Mouse (Mus musculus) CH12.LX (cell line): ENCODE measurements around the gene Tpd52l1. TPM values are rescaled to one million over a fixed set of nuclear protein-coding genes. Genes with fewer than 3 reads are reported as not detected.

Experiments
- DNase-seq: peaks from one replicate; pipeline ENCODE4 v3.0.0-alpha.2; 2013; ENCODE audit errors: extremely low read depth
- H3K27ac ChIP-seq: 2 replicates; pipeline ENCODE4 v1.5.1; 2012; ENCODE audit warnings: low read depth, mild to moderate bottlenecking, control low read depth, moderate library complexity; ENCODE audit not compliant: insufficient read depth
- H3K27me3 ChIP-seq: replicated peaks from 2 replicates; pipeline ENCODE3; 2012; ENCODE audit warnings: inconsistent platforms
- H3K36me3 ChIP-seq, 2 experiments: replicated peaks in 1 of 2; 2 replicates each; pipeline versions ENCODE3 to v1.6.1; 2012; ENCODE audit warnings: inconsistent platforms in 1 of 2, low read length in 1 of 2, mild to moderate bottlenecking in 1 of 2, mixed read lengths in 1 of 2, moderate library complexity in 1 of 2; ENCODE audit not compliant: control insufficient read depth in 1 of 2, insufficient read depth in 1 of 2
- H3K4me1 ChIP-seq, 2 experiments: 2 replicates each; pipeline ENCODE4 v1.6.1; 2012; ENCODE audit warnings: inconsistent platforms in 1 of 2, moderate library complexity in 1 of 2; ENCODE audit not compliant: insufficient read depth in 2 of 2, control insufficient read depth in 1 of 2
- H3K4me2 ChIP-seq: 2 replicates; pipeline ENCODE4 v1.6.1; 2012; ENCODE audit warnings: low read depth, mild to moderate bottlenecking, control low read depth; ENCODE audit not compliant: poor library complexity, insufficient read depth, severe bottlenecking
- H3K4me3 ChIP-seq, 3 experiments: fragments of 150-350 bp in 1 of 3; sonication (generic) in 1 of 3; replicated peaks in 1 of 3; 2 replicates each; pipeline versions ENCODE3 to v1.5.1; 2011 to 2012; ENCODE audit warnings: low read depth in 2 of 3, low read length in 2 of 3, mild to moderate bottlenecking in 2 of 3, moderate library complexity in 2 of 3, control low read depth in 1 of 3, improper control_type of control experiment in 1 of 3, inconsistent platforms in 1 of 3, mixed read lengths in 1 of 3; ENCODE audit not compliant: poor library complexity in 1 of 3
- H3K79me2 ChIP-seq: replicated peaks from 2 replicates; pipeline ENCODE4 v1.6.1; 2012; ENCODE audit warnings: mild to moderate bottlenecking, moderate library complexity; ENCODE audit not compliant: control insufficient read depth, poor library complexity, insufficient read depth, severe bottlenecking; ENCODE audit errors: extremely low read depth
- H3K9ac ChIP-seq: 2 replicates; pipeline ENCODE4 v1.6.1; 2012; ENCODE audit warnings: low read depth, mild to moderate bottlenecking, control low read depth, moderate library complexity; ENCODE audit not compliant: insufficient read depth
- H3K9me3 ChIP-seq: replicated peaks from 2 replicates; pipeline ENCODE3; 2012; ENCODE audit warnings: low read length, inconsistent platforms, mixed read lengths
- BHLHE40 ChIP-seq: IDR thresholded peaks from 2 replicates; pipeline ENCODE4 v1.6.1; 2011; ENCODE audit warnings: mild to moderate bottlenecking, low read depth, low read length, improper control_type of control experiment
- CTCF ChIP-seq, 2 experiments: IDR thresholded peaks in 1 of 2; conservative IDR thresholded peaks in 1 of 2; 2 replicates each; pipeline ENCODE4 v1.5.1; 2011 to 2012; ENCODE audit warnings: low read depth in 2 of 2, low read length in 2 of 2, improper control_type of control experiment in 1 of 2, inconsistent platforms in 1 of 2, mild to moderate bottlenecking in 1 of 2, moderate library complexity in 1 of 2
- EP300 ChIP-seq: IDR thresholded peaks from 2 replicates; pipeline ENCODE4 v1.6.1; 2011; ENCODE audit warnings: low read length, improper control_type of control experiment
- ETS1 ChIP-seq: conservative IDR thresholded peaks from 2 replicates; pipeline ENCODE4 v1.6.1; 2012; ENCODE audit warnings: low read depth, mild to moderate bottlenecking, inconsistent platforms, low read length, improper control_type of control experiment, moderate library complexity
- GABPA ChIP-seq: IDR thresholded peaks from 2 replicates; pipeline ENCODE4 v1.6.1; 2012; ENCODE audit warnings: low read depth, low read length, improper control_type of control experiment, inconsistent platforms; ENCODE audit not compliant: insufficient replicate concordance
- IRF4 ChIP-seq: IDR thresholded peaks from 2 replicates; pipeline ENCODE4 v1.6.1; 2014; ENCODE audit warnings: low read depth, mild to moderate bottlenecking, inconsistent platforms, low read length, improper control_type of control experiment
- JUN ChIP-seq: IDR thresholded peaks from 2 replicates; pipeline ENCODE4 v1.6.1; 2011; ENCODE audit warnings: low read depth, mild to moderate bottlenecking, low read length, improper control_type of control experiment, moderate library complexity; ENCODE audit not compliant: insufficient read depth
- JUND ChIP-seq: conservative IDR thresholded peaks from 2 replicates; pipeline ENCODE4 v1.6.1; 2011; ENCODE audit warnings: low read depth, low read length, improper control_type of control experiment
- KAT2A ChIP-seq: IDR thresholded peaks from 2 replicates; pipeline ENCODE4 v1.6.1; 2012; ENCODE audit warnings: low read length, improper control_type of control experiment, inconsistent platforms; ENCODE audit not compliant: insufficient replicate concordance
- MAFK ChIP-seq: IDR thresholded peaks from 2 replicates; pipeline ENCODE4 v1.6.1; 2011; ENCODE audit warnings: low read length, improper control_type of control experiment; ENCODE audit not compliant: insufficient replicate concordance
- MAX ChIP-seq: IDR thresholded peaks from 2 replicates; pipeline ENCODE4 v1.6.1; 2011; ENCODE audit warnings: low read length, improper control_type of control experiment
- MAZ ChIP-seq: IDR thresholded peaks from 2 replicates; pipeline ENCODE4 v1.6.1; 2012; ENCODE audit warnings: low read depth, mild to moderate bottlenecking, inconsistent platforms, low read length, improper control_type of control experiment, moderate library complexity
- MEF2A ChIP-seq: IDR thresholded peaks from 2 replicates; pipeline ENCODE4 v1.6.1; 2014; ENCODE audit warnings: low read depth, mild to moderate bottlenecking, inconsistent platforms, low read length, improper control_type of control experiment, borderline replicate concordance
- MXI1 ChIP-seq: IDR thresholded peaks from 2 replicates; pipeline ENCODE4 v1.6.1; 2011; ENCODE audit warnings: mild to moderate bottlenecking, low read depth, low read length, improper control_type of control experiment
- NELFE ChIP-seq: IDR thresholded peaks from 2 replicates; pipeline ENCODE4 v1.6.1; 2011; ENCODE audit warnings: low read depth, low read length, improper control_type of control experiment
- PAX5 ChIP-seq: IDR thresholded peaks from 2 replicates; pipeline ENCODE4 v1.6.1; 2012; ENCODE audit warnings: low read length, inconsistent platforms, mixed read lengths
- RAD21 ChIP-seq: IDR thresholded peaks from 2 replicates; pipeline ENCODE4 v1.6.1; 2011; ENCODE audit warnings: low read depth, mild to moderate bottlenecking, low read length, improper control_type of control experiment, moderate library complexity
- RCOR1 ChIP-seq: conservative IDR thresholded peaks from 2 replicates; pipeline ENCODE4 v1.6.1; 2012; ENCODE audit warnings: low read depth, mild to moderate bottlenecking, inconsistent platforms, low read length, improper control_type of control experiment
- TBP ChIP-seq: conservative IDR thresholded peaks from 2 replicates; pipeline ENCODE4 v1.6.1; 2011; ENCODE audit warnings: low read depth, low read length, improper control_type of control experiment
- TCF12 ChIP-seq: IDR thresholded peaks from 2 replicates; pipeline ENCODE4 v1.6.1; 2014; ENCODE audit warnings: low read depth, mild to moderate bottlenecking, inconsistent platforms, low read length, improper control_type of control experiment
- UBTF ChIP-seq: IDR thresholded peaks from 2 replicates; pipeline ENCODE4 v1.6.1; 2012; ENCODE audit warnings: low read depth, mild to moderate bottlenecking, inconsistent platforms, low read length, improper control_type of control experiment, moderate library complexity
- USF1 ChIP-seq: IDR thresholded peaks from 2 replicates; pipeline ENCODE4 v1.6.1; 2014; ENCODE audit warnings: low read depth, mild to moderate bottlenecking, inconsistent platforms, low read length, improper control_type of control experiment
- USF2 ChIP-seq: conservative IDR thresholded peaks from 2 replicates; pipeline ENCODE4 v1.6.1; 2011; ENCODE audit warnings: low read depth, low read length, improper control_type of control experiment
- ZC3H11A ChIP-seq: IDR thresholded peaks from 2 replicates; pipeline ENCODE4 v1.6.1; 2012; ENCODE audit warnings: low read depth, mild to moderate bottlenecking, inconsistent platforms, low read length, improper control_type of control experiment
- ZKSCAN1 ChIP-seq: IDR thresholded peaks from 2 replicates; pipeline ENCODE4 v1.6.1; 2012; ENCODE audit warnings: low read depth, inconsistent platforms, low read length, improper control_type of control experiment, borderline replicate concordance
- ZNF384 ChIP-seq: IDR thresholded peaks from 2 replicates; pipeline ENCODE4 v1.6.1; 2012; ENCODE audit warnings: low read depth, low read length, improper control_type of control experiment, inconsistent platforms
- dilution Hi-C: fragments of 300-500 bp; cut with MboI; formaldehyde crosslinking; loops from 2 replicates; pipeline ENCODE4 v1.14.3; 2020; ENCODE audit warnings: low sequenced_read_pairs; ENCODE audit not compliant: extremely low pct_unique_long_range_greater_than_20kb, extremely low pct_ligation_motif_present
- in situ Hi-C: fragments of 300-500 bp; cut with MboI; formaldehyde crosslinking; loops from 3 replicates; pipeline ENCODE4 v1.14.3; 2019; ENCODE audit warnings: low sequenced_read_pairs, low pct_ligation_motif_present, low pct_unique_long_range_greater_than_20kb, mixed read lengths
- polyA plus RNA-seq: library from polyadenylated mRNA; unstranded; fragments of >175 nt; gene quantifications from 2 replicates; pipeline ENCODE4 v1.2.1, GENCODE M21; 2012; ENCODE audit warnings: low read depth; ENCODE audit not compliant: insufficient read length
- total RNA-seq, 2 experiments: library from RNA; depleted of rRNA; stranded (reverse); fragments of 300-350 nt in 1 of 2; fragments of >200 nt in 1 of 2; gene quantifications; 2 replicates each; pipeline ENCODE4 v1.2.3; 2012 to 2014

The Tpd52l1 gene
- total and polyA plus RNA-seq, 3 experiments: not detected

- Histone ChIP-seq H3K9ac (no peak overlapping the region), H3K79me2 (no peaks in the 10 kb centered on the region), H3K27me3 (no peaks in the 10 kb centered on the region), H3K4me2 (no peak overlapping the region), H3K9me3 (no peaks in the 10 kb centered on the region), H3K36me3 (no peaks in the 10 kb centered on the region), H3K4me3 (no peak overlapping the region), H3K4me1 (peaks cover 0 to 8% of the 10 kb centered on the region in 2 experiments; a peak in 2 of 4 replicates), H3K27ac (no peak overlapping the region)
- dilution Hi-C loops: no loop called here
- in situ Hi-C loops: no loop called here
- TF ChIP-seq TCF12: peak; percentile 47; the same call in 1 of the 2 replicates
- no peak for TF ChIP-seq MAX
- TF ChIP-seq BHLHE40: peak; percentile 85
- no peak for TF ChIP-seq USF2
- TF ChIP-seq TBP: no peak
- no peak for TF ChIP-seq USF1
- TF ChIP-seq ETS1: peak; percentile 41; the same call in 1 of the 2 replicates
- peak; percentile 71; the same call in 1 of the 2 replicates for TF ChIP-seq MAFK
- no peak for TF ChIP-seq RCOR1
- peak; percentile 29; the same call in 1 of the 2 replicates for TF ChIP-seq JUN
- TF ChIP-seq EP300: peak; percentile 80
- TF ChIP-seq JUND: peak; percentile 52
- TF ChIP-seq IRF4: peak; percentile 59
- peak; percentile 69 for DNase-seq
Observed at GRCm38 (mm10) chr10:31288697-31289390, 156.9 kb downstream of the Tpd52l1 start.

- Histone ChIP-seq H3K27me3 (no peaks in the 10 kb centered on the region), H3K4me1 (peaks cover 0 to 8% of the 10 kb centered on the region in 2 experiments; a peak in 2 of 4 replicates), H3K27ac (no peak overlapping the region), H3K79me2 (no peaks in the 10 kb centered on the region)
- DNase-seq: no peak
- dilution Hi-C loops: no loop called here
- TF ChIP-seq CTCF (conservative IDR thresholded peaks at IDR 0.05 in 1 of 2, IDR thresholded peaks at IDR 0.05 in 1 of 2; ENCODE audit: low read depth in 2 of 2, low read length in 2 of 2): no peak
- TF ChIP-seq KAT2A: no peak
- no peak for TF ChIP-seq ZKSCAN1
- no peak for TF ChIP-seq MEF2A
- no peak for TF ChIP-seq NELFE
- TF ChIP-seq ZNF384: no peak
- TF ChIP-seq UBTF: no peak
- no peak for TF ChIP-seq GABPA
- no peak for TF ChIP-seq JUND
- TF ChIP-seq TCF12: no peak
- TF ChIP-seq BHLHE40: no peak
- TF ChIP-seq ZC3H11A: no peak
- TF ChIP-seq PAX5: no peak
- TF ChIP-seq MXI1: no peak
- TF ChIP-seq TBP: no peak
- TF ChIP-seq EP300: no peak
- no peak for TF ChIP-seq MAZ
- TF ChIP-seq RCOR1: no peak
- TF ChIP-seq RAD21: no peak
- no peak for TF ChIP-seq MAFK
- TF ChIP-seq, all 38 proteins: peak for 0
- no peak overlapping the region for H3K4me3 ChIP-seq
- no peaks in the 10 kb centered on the region for H3K36me3 ChIP-seq
- no peak overlapping the region for H3K4me2 ChIP-seq
- H3K9ac ChIP-seq: no peak overlapping the region
- in situ Hi-C loops: no loop called here
- H3K9me3 ChIP-seq: no peaks in the 10 kb centered on the region
Observed at GRCm38 (mm10) chr10:31287787-31288186, 158.0 kb downstream of the Tpd52l1 start.
